Mouse (Mus musculus): ENCODE measurements around the gene Ptgfrn.

Ptgfrn gene

DNA sequence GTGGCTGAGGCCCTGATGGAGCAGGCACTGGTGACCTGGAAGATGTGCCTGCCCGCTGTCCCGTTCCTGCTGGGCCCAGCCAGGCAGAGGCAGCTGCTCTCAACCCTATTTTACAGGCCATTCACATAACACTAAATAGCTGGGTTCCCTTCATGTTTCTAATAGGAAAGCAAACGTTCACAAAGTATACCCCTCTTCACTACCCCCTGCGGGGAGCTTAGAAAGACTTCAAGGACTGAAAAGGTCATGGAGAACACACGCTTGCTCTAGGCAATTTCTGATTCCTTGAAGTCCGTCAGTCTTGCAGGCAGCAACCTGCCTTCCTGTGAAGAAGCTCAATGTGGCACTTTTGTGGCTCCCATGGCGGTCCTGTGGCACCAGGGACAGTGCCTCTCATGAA lies 68.1 kb downstream of the Ptgfrn start:
- no peak for DNase-seq (ENCODE audit: low spot score in 2 of 2)

DNA sequence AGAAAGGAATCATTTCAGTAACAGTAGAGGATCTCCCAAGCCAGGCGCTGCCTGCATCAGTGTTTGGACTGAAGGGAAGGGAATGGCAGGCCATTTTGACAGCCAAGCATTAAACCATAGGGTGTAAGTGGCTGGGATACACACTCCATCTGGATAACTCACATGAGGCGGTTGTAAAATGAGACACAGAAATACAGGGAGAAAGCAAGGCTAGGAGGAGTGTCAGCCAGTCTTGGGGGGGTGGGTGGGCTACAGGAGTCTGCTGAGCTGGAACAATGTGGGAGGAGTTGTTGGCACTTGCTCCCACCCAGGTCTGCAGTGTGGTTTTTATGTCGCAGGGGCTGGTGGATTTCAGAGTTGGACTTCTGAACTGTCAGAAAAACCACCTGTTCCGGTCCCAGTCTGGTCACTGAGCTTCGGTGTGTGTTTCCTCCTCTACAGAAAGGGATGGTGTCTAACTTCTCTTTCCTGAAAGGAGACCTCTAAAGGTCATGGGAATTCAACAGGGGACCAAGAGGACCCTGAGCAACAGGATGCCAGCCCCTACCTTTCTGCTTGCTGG lies 72.0 kb downstream of the Ptgfrn start:
- DNase-seq (ENCODE audit: low spot score in 2 of 2): no peak

DNA sequence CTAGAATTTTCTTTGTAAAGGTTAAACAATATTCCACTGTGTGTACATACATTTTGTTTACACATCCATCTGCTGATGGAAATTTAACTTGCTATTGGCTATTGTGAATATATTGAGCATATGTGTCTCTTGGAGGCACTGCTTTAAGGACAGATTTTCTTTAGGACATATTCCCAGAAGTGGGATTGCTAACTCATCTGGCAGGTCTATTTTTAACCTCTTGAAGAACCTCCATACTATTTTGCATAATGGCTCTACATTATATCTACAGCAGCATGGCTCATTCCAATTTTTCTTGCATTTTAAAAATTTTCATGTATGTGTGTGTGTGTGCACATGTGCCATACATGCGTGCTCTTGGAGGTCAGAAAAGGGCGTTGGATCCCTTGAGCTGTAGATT lies 74.1 kb downstream of the Ptgfrn start:
- no peak for DNase-seq (ENCODE audit: low spot score in 2 of 2)

DNA sequence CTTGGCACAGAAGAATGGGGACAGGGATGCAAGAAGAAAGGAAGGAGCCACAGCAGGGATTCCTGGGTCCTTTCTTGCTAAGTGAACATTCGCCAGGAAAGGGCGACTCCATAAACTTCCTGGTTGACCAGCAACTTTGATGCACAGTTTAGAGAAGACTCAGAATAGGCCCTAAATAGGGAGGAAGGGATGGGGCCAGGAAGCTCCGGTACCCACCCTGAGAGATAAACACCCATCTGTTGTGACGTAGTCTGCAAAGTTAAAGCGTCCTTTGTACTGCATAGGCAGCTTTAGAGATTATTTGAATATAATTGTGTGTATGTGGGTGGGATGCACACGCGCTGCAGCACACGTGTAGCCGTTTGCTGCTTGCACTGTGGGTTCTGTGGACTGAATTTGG lies 75.6 kb downstream of the Ptgfrn start:
- no peak for DNase-seq (ENCODE audit: low spot score in 2 of 2)

DNA sequence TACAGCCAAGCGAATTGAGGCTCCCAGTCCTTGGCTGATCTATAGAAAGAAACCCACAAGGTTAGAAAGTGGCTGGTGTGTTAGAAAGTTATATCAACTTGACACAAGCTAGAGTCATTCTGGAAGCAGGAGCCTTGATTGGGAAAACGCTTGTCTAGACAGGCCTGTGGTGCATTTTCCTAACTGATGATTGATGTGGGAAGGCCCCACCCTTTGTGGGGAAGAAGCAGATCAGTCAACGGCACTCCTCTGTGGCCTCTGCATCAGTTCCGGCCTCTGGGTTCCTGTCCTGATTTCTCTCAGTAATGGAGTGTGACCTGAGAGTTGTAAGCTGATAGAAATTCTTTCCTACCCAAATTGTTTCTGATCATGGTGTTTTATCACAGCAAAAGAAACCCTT lies 76.4 kb downstream of the Ptgfrn start:
- DNase-seq (ENCODE audit: low spot score in 2 of 2): no peak

DNA sequence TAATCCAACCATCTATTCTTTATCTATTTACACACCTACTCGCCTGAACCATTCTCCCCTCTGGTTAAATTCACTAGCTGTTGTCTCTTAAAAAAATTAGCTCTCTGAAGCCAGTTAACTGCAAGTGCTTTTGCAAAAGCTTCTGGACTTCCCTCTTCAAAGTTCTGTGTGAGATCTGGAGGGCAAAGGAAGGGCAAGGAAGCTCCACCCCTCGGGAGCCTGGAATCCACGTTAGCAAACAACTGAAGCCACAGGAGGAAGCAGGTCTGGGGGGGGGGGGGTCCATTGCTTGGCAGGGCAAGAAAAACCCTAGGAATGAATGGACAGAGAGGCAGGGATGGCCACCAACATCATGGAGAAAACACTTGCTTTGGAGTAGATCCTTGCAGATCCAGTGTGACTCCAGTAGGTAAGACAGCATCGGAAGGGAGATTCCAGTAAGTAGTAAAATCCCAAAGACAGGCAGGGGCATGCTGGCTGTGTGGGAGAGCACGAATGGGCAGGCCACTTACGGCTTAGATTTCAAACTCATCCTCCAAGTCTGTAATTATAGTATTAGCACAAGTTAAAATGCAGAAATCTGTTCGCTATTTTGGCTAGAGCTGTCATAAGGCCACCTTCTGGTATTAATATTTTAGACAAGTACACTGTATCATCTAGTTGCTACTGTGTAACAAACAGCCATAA lies 78.5 kb downstream of the Ptgfrn start:
- DNase-seq (ENCODE audit: low spot score in 2 of 2): no peak

DNA sequence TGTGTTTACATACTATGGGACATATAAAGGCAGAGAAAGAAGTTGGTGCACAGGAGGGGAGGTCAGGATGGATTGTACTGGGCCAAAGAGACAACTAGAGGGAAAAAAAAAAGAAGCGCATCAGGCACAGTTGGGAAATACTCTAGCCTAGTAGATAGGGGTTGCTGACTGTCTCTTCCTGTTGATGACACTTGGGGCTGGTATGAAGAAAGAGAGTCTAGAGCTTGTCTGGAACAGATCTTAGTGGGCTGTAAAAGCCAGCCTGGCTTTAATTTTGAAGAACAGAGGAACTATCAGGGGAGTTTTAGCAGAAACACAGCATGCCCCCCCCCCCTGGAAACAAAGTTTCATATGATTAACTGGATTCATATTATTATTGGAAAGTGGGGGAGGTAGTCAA lies 79.4 kb downstream of the Ptgfrn start:
- DNase-seq (ENCODE audit: low spot score in 2 of 2): no peak

DNA sequence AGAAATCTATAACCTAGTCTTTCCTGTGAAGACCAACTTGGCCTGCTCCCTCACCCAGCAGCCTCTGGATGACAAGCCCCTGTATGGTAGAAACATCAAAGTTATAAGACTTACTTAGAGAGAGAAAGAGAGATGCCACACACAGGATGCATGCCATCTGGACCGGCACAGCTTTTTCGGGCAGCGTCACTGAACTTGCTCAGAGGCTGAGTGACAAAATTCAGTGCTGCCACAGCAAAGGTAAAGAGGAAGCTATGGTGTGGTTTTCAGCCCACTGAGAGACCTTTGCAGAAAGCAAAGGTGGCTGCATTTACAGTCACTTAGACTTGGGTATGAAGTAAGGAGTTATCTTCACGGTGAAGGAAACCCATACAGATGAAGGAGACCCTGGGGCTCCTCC lies 80.7 kb downstream of the Ptgfrn start, which contains the start of gene Cd101:
Gene Cd101 (minus strand): TSS at position 218 of the 400 bp plus-strand sequence.
- DNase-seq (ENCODE audit: low spot score in 2 of 2): no peak

DNA sequence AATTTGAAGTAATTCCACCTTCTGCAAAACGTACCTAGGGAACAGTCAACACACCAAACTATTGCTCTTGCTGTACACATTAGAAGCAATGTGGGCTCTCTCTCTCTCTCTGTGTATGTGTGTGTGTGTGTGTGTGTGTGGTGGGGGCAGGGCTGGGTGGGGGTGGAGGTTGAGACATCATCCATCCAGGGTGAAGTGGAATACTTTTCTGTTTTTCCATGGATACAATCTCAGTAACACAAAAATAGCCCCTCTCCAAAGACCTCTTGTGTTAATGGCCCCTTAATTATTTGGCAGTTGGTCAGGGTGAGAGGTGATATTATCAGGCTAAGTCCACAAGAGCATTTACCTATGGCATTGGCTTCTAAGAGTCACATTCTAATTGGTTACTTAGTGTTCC lies 83.3 kb downstream of the Ptgfrn start:
- no peak for DNase-seq (ENCODE audit: low spot score in 2 of 2)

DNA sequence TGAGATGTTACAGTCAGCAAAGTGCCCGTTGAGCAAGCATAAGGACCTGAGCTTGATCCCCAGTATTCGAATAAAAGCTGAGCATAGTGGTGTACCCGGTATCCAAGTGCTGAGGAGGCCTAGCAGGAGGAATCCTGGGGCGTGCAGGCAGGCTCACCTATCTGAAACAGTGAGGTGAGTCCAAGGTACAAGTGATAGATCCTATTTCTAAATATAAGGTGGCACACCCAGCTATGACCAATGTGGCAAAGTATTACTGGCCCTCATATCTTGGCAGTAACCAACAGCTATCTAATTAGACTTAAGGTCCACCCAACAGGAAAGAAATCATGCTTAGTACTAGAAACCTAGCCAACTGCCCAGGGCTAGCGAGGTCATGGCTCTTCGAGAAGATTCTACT lies 87.1 kb downstream of the Ptgfrn start:
- DNase-seq (ENCODE audit: low spot score in 2 of 2): no peak

DNA sequence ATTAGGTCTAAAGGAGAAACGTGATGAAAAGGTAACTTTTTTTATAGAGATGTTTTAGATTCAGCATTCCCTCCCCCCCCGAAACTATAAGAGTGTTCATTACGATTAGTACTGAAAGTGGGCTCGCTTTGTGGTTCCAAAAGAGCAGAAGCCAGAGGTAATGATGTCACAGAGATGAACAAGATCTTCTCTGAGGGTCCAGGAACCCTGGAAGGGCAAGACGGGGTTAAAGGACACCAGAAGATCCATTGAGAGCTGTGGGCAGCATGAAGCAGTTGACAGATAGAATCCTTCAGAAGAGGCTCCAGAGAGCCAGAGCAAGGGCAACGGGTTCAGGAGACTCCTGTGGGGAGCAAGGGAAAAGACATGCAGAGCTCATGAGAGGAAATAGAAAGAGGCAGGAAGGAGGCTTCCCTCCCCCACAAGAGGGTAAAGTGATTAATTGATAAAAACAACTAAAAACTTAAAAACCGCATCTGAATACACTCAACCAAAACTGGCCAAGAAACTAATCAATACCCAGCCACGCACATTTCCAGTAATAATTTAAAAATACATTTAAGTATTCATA lies 88.5 kb downstream of the Ptgfrn start:
- DNase-seq (ENCODE audit: low spot score in 2 of 2): no peak

DNA sequence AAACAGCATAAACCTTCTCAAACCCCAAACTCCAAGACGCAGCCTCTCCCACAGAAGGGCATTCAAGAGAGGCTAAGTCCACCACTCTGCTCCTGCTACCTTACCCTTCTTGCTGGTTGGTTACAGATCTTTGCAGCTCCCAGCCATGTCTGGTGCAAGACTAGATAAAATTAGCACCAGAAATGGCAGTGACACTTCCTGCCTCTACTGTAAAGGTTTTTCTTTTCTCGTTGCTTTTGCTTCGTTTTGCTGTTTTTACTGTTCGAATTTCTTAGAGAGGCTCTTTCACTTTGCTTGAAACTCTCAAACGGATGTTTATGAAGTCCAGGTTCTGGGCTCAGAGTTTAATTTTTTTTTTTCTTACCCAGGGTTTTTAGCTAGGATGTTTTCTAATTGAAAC lies 89.0 kb downstream of the Ptgfrn start:
- no peak for DNase-seq (ENCODE audit: low spot score in 2 of 2)

DNA sequence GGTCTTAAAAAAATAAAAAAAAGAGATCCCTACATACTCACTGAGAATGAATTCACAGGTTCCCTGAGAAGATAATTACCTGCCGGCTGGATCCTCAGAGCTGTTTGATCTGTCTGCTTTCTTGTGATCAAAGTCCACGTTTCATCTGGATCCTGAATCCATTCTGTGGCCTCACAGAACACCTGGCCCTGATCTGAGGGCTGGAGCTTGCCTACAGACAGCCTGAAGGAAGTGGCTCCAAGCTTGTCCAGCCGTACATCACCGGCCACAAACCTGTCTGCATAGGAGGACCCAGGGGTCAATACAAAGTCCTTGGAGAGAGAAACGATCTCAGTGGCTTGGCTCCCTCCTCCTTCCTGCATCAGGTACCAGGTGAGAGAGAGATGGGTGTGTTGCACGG lies 91.6 kb downstream of the Ptgfrn start:
- no peak for DNase-seq (ENCODE audit: low spot score in 2 of 2)

DNA sequence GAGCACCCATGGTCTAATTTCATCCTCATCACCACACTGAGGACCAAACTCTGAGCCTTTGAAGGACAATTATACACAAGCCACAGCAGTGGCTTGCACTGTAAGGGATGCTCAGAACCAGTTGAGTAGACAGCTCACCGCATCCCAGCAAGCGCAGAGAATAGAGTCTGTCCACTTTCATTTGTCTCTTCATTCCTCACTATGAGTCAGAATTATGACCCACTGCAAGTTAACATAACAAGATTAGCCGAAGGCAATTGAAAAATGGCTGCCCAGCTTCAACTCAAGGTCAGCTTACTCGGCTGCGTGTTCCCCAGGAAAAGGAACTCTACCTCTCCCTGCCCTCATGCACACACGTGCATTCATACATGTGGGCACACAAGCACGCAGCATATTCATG lies 94.0 kb downstream of the Ptgfrn start:
- DNase-seq (ENCODE audit: low spot score in 2 of 2): no peak

DNA sequence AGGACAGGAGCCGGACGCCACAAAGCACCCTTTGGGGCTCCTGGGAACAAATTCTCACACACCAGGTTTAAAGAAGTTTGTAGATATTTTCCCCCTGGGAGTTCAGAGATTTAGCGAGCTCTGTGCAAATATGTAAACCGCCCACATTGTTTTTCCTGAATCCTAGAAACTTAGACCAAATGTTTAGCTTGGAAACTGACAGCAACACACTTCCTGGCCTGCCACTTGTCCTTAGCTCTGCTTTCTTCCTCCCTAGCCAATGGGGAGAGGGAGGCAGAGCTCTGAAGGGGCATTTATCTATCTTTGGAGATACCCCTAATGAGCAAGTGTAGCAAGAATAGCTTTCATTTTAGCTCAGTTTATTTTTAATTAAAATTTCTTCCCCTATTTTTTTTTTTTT lies 94.8 kb downstream of the Ptgfrn start:
- DNase-seq (ENCODE audit: low spot score in 2 of 2): no peak

DNA sequence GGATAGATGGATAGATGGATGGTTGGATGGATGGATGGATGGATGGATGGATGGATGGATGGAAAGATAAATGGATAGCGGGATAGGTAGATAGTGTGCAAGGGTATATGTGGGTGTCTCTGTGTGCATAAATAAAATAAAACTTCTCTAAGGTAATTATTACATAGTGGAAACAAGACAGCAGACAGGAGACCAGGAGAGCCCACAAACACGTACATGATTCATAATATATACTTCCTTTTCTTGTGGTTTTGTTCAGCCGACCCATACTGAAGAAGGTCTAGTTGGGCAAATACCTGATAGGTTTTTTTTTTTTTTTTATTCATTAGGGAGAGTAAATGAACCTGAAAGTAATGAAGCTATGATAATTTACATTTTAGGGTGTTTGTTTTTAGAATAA lies 96.5 kb downstream of the Ptgfrn start:
- no peak for DNase-seq (ENCODE audit: low spot score in 2 of 2)

DNA sequence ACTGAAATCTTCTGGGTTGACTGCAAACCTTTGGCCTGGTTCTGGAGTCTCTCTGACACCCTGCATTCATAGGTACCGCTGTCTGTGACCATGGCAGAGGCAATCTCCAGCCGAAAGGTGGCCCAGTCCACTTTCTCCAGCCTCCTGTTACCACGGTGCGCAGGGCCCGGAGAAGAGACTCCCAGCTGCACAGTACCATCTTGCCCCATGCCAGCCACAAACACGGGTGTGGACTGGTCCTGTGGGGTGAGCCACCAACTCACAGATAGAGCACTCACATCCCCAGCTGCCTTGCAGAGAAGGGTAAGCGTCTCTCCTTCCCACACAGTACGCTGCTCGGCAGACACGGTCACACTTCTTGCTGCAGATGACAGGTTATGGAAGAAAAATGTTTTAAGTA lies 97.1 kb downstream of the Ptgfrn start:
- DNase-seq (ENCODE audit: low spot score in 2 of 2): no peak

DNA sequence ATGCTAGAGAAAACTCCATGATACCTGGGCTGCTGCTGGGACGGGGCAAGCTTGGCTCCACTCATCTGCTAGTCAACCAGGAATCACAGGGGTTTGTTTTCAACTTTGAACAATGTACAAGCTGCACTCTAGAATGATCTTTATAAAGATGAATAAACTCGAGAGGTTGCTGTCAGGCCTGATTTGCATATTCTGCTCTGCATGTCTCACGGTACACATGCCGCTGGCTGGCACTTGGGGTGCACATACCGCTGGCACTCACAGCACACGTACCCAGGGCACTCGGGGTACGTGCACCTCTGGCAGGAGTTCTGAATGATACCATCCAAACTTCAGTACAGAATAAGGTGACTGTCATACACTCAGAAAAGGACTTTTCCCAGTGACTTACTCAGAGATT lies 97.5 kb downstream of the Ptgfrn start:
- no peak for DNase-seq (ENCODE audit: low spot score in 2 of 2)

DNA sequence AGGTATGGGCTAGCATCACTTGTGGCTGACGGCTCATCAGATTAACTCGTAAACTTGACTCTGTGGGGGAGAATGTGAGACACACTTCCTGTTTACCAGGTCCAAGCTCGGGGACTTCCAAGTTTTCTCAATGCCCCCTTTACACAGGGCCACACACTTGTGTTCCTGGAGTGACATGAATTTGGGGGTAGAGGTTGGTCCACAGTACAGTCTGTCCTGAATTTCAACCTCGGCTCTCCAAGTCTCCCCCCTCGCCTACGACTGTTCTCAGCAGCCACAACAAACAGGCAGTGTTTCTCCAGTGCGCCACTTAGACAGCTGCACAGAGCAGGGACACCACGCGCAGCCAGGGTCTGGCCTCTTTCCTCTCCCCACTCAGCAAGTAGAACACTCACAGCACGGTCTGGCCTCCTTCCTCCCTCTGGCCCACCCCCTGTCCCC lies 97.9 kb downstream of the Ptgfrn start:
- DNase-seq (ENCODE audit: low spot score in 2 of 2): no peak

DNA sequence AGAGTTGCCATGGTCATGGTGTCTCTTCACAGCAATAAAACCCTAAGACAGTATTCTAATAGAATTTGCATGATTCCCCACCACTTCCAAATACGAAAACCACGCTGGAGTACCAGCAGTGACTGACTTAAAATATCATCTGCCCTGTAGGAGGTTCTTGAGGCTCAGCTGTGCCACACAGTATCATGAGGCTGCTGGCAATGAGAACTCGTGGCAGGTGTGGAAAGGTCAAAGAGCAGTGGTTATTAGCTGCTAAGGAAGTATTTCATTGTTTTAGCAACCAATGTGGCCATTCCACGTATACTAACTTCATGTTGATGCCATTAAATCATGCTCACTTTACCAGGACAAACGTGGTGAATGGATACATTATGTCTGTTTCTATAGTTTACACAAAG lies 98.9 kb downstream of the Ptgfrn start:
- no peak for DNase-seq (ENCODE audit: low spot score in 2 of 2)

DNA sequence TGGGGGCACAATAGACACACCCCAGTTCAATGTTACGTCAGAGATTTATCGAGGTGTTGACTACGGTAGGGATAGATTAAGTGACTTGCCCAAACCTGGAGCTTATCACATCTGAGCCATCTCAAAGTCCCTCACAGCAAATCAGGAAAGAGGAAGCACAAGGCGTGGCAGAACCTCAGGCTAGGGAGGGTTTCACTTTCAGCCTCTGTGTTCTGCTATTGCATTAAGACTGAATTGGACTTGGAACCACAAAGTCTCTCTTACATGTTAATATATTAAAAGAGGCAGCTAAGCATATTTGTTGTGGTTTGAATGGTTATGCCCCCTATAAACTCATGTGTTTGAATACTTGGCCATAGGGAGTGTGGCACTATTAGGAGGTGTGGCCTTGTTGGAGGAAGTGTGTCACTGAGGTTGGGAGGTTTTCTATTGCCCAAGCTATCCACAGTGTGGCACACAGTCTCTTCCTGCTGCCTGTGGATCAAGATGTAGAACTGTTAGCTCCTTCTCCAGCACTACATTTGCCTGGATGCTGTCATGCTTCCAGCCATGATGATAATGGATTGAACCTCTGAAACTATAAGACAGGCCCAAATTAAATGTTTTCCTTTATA lies 99.4 kb downstream of the Ptgfrn start:
- peak in 1 of 2 experiments; percentile 30 for DNase-seq (ENCODE audit: low spot score in 2 of 2)

DNA sequence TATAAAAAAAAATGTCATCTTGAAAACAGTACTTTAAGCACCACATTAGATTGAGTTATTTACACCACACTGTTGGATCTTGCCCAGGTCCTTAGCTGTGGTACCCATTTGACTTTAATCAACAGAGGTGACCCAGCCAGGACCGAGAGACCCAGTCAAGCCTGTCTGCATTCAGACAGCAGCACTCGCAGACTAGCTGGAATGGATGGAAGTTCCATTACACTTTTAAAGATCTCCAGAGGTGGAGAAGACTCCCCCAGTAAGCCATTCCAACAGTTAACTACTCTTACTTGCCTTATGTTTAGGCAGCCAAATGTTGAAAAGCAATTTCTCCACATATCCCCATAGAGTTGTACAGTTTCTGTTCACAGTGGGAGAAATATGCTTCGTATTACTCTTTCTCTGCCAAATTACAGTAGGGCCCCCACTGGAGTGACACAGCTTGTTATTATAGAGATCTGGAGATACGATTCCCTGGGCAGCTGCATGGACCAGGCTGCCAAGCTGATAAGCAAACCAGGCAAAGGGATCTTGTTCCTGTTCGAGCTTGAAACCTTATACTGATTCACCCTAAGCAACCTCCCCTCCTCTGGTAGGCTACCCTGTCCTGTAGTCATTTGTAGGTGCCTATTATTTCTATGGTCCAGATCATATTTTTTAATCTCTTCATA lies 102.8 kb downstream of the Ptgfrn start:
- no peak for DNase-seq (ENCODE audit: low spot score in 2 of 2)

DNA sequence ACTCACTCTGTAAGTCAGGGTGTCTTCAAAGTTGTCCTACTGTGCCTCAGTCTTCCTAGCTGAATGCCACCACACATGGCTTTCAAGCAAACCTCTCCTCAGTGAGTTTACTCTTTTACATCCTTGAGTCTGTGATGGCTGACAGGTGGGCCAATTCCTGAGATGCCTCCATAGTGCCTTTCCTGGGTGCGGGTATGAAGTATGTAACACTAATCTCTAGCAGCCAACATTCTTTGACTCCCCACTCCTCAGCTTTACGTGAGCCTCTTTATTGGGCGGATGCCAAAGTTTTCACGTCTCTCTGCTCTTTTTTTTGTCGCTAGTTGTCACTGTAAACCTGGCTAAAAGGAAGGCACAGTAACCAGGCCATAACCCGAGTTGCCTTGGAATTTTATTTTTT lies 104.7 kb downstream of the Ptgfrn start:
- DNase-seq (ENCODE audit: low spot score in 2 of 2): no peak
